Mouse (Mus musculus): ENCODE results near the gene Hmgxb4. TPM values are rescaled to one million over a fixed set of nuclear protein-coding genes. Genes with fewer than 3 reads are reported as not detected.

Gene Hmgxb4
- polyA plus RNA-seq, 1 experiment from 2014 or later: 22.2 TPM

GRCm38 (mm10) chr8:74980060-74980710 is 13.0 kb upstream of the Hmgxb4 start:
- no peak overlapping the region for H3K27ac ChIP-seq (ENCODE audit: low read length)
- no peaks in the 10 kb centered on the region for H3K4me1 ChIP-seq (ENCODE audit: control insufficient read depth, insufficient read depth, low read length)
- H3K36me3 ChIP-seq (ENCODE audit: control insufficient read depth, insufficient read depth, low read length): no peaks in the 10 kb centered on the region
- H3K9ac ChIP-seq (ENCODE audit: low read length): no peak overlapping the region
- no peaks in the 10 kb centered on the region for H3K9me3 ChIP-seq (replicated peaks; ENCODE audit: control insufficient read depth, low read length)
- no peak for ATAC-seq (ENCODE audit: insufficient read depth, low FRiP score)
- 34% methylated on average over 9 of the region's 9 CpGs for WGBS
- no peak overlapping the region for H3K4me2 ChIP-seq (ENCODE audit: low read depth, low read length)
- no peaks in the 10 kb centered on the region for H3K27me3 ChIP-seq (ENCODE audit: control insufficient read depth, insufficient read depth, low read length)
- H3K4me3 ChIP-seq (replicated peaks; ENCODE audit: low read length): no peak overlapping the region

- Histone ChIP-seq H3K27ac (ENCODE audit: low read length) (no peak overlapping the region), H3K36me3 (ENCODE audit: control insufficient read depth, insufficient read depth, low read length) (no peaks in the 10 kb centered on the region), H3K9me3 (replicated peaks; ENCODE audit: control insufficient read depth, low read length) (no peaks in the 10 kb centered on the region), H3K4me3 (replicated peaks; ENCODE audit: low read length) (no peak overlapping the region), H3K4me1 (ENCODE audit: control insufficient read depth, insufficient read depth, low read length) (no peaks in the 10 kb centered on the region), H3K4me2 (ENCODE audit: low read depth, low read length) (no peak overlapping the region), H3K9ac (ENCODE audit: low read length) (no peak overlapping the region), H3K27me3 (ENCODE audit: control insufficient read depth, insufficient read depth, low read length) (no peaks in the 10 kb centered on the region)
- 2% methylated on average over 5 of the region's 5 CpGs for WGBS
- ATAC-seq (ENCODE audit: insufficient read depth, low FRiP score): no peak
Observed at GRCm38 (mm10) chr8:74980711-74981062, 12.5 kb upstream of the Hmgxb4 start.

GRCm38 (mm10) chr8:74981809-74982208 is 11.3 kb upstream of the Hmgxb4 start:
- Histone ChIP-seq H3K4me1 (ENCODE audit: control insufficient read depth, insufficient read depth, low read length) (no peaks in the 10 kb centered on the region), H3K27me3 (ENCODE audit: control insufficient read depth, insufficient read depth, low read length) (no peaks in the 10 kb centered on the region), H3K9me3 (replicated peaks; ENCODE audit: control insufficient read depth, low read length) (no peaks in the 10 kb centered on the region), H3K9ac (ENCODE audit: low read length) (no peak overlapping the region), H3K27ac (ENCODE audit: low read length) (no peak overlapping the region), H3K4me2 (ENCODE audit: low read depth, low read length) (no peak overlapping the region), H3K4me3 (replicated peaks; ENCODE audit: low read length) (no peak overlapping the region), H3K36me3 (ENCODE audit: control insufficient read depth, insufficient read depth, low read length) (no peaks in the 10 kb centered on the region)
- 87% methylated on average over 6 of the region's 6 CpGs for WGBS
- no peak for ATAC-seq (ENCODE audit: insufficient read depth, low FRiP score)

GRCm38 (mm10) chr8:74987436-74987835 is 5.7 kb upstream of the Hmgxb4 start:
- Histone ChIP-seq H3K4me2 (ENCODE audit: low read depth, low read length) (no peak overlapping the region), H3K36me3 (ENCODE audit: control insufficient read depth, insufficient read depth, low read length) (no peaks in the 10 kb centered on the region), H3K27me3 (ENCODE audit: control insufficient read depth, insufficient read depth, low read length) (no peaks in the 10 kb centered on the region), H3K9ac (ENCODE audit: low read length) (no peak overlapping the region), H3K4me3 (replicated peaks; ENCODE audit: low read length) (no peak overlapping the region), H3K27ac (ENCODE audit: low read length) (no peak overlapping the region), H3K9me3 (replicated peaks; ENCODE audit: control insufficient read depth, low read length) (no peaks in the 10 kb centered on the region), H3K4me1 (ENCODE audit: control insufficient read depth, insufficient read depth, low read length) (no peaks in the 10 kb centered on the region)
- ATAC-seq (ENCODE audit: insufficient read depth, low FRiP score): no peak
- WGBS: 89% methylated on average over 5 of the region's 5 CpGs

GRCm38 (mm10) chr8:74990021-74990420 is 3.1 kb upstream of the Hmgxb4 start:
- 0 out of 2 replicates have a peak, but pooled peaks cover 4% of the 10 kb centered on the region for H3K4me1 ChIP-seq (ENCODE audit: control insufficient read depth, insufficient read depth, low read length)
- H3K4me3 ChIP-seq (replicated peaks; ENCODE audit: low read length): no peak overlapping the region; the same call in 1 of the 2 replicates
- H3K4me2 ChIP-seq (ENCODE audit: low read depth, low read length): peak overlapping the region; percentile 31
- H3K36me3 ChIP-seq (ENCODE audit: control insufficient read depth, insufficient read depth, low read length): no peaks in the 10 kb centered on the region
- WGBS: 17% methylated on average over 15 of the region's 15 CpGs
- no peak overlapping the region for H3K9ac ChIP-seq (ENCODE audit: low read length)
- ATAC-seq (ENCODE audit: insufficient read depth, low FRiP score): no peak
- no peaks in the 10 kb centered on the region for H3K27me3 ChIP-seq (ENCODE audit: control insufficient read depth, insufficient read depth, low read length)
- H3K27ac ChIP-seq (ENCODE audit: low read length): no peak overlapping the region
- H3K9me3 ChIP-seq (replicated peaks; ENCODE audit: control insufficient read depth, low read length): no peaks in the 10 kb centered on the region

- peak overlapping the region; percentile 89 for H3K4me3 ChIP-seq (replicated peaks; ENCODE audit: low read length)
- ATAC-seq (ENCODE audit: insufficient read depth, low FRiP score): peak; percentile 95
- peak overlapping the region; percentile 97 for H3K27ac ChIP-seq (ENCODE audit: low read length)
- H3K27me3 ChIP-seq (ENCODE audit: control insufficient read depth, insufficient read depth, low read length): no peaks in the 10 kb centered on the region
- H3K4me1 ChIP-seq (ENCODE audit: control insufficient read depth, insufficient read depth, low read length): 0 out of 2 replicates have a peak, but pooled peaks cover 4% of the 10 kb centered on the region
- H3K4me2 ChIP-seq (ENCODE audit: low read depth, low read length): peak overlapping the region; percentile 47
- H3K36me3 ChIP-seq (ENCODE audit: control insufficient read depth, insufficient read depth, low read length): 0 out of 2 replicates have a peak, but pooled peaks cover under 1% of the 10 kb centered on the region
- under 1% methylated on average over 94 of the region's 111 CpGs for WGBS
- no peaks in the 10 kb centered on the region for H3K9me3 ChIP-seq (replicated peaks; ENCODE audit: control insufficient read depth, low read length)
- peak overlapping the region; percentile 100 for H3K9ac ChIP-seq (ENCODE audit: low read length)
Observed at GRCm38 (mm10) chr8:74993475-74994451, 607 bp downstream of the Hmgxb4 start.

GRCm38 (mm10) chr8:74994540-74994939 is 1.4 kb downstream of the Hmgxb4 start:
- no peak for ATAC-seq (ENCODE audit: insufficient read depth, low FRiP score)
- Histone ChIP-seq H3K4me1 (ENCODE audit: control insufficient read depth, insufficient read depth, low read length) (0 out of 2 replicates have a peak, but pooled peaks cover 4% of the 10 kb centered on the region), H3K9ac (ENCODE audit: low read length) (peak overlapping the region; percentile 100), H3K36me3 (ENCODE audit: control insufficient read depth, insufficient read depth, low read length) (0 out of 2 replicates have a peak, but pooled peaks cover 8% of the 10 kb centered on the region), H3K4me2 (ENCODE audit: low read depth, low read length) (peak overlapping the region; percentile 47), H3K9me3 (replicated peaks; ENCODE audit: control insufficient read depth, low read length) (no peaks in the 10 kb centered on the region), H3K4me3 (replicated peaks; ENCODE audit: low read length) (peak overlapping the region; percentile 89), H3K27ac (ENCODE audit: low read length) (peak overlapping the region; percentile 97; the same call in 1 of the 2 replicates), H3K27me3 (ENCODE audit: control insufficient read depth, insufficient read depth, low read length) (no peaks in the 10 kb centered on the region)
- WGBS: 1% methylated on average over 7 of the region's 7 CpGs

GRCm38 (mm10) chr8:75000431-75000830 is 7.3 kb downstream of the Hmgxb4 start:
- H3K4me3 ChIP-seq (replicated peaks; ENCODE audit: low read length): no peak overlapping the region
- no peaks in the 10 kb centered on the region for H3K4me1 ChIP-seq (ENCODE audit: control insufficient read depth, insufficient read depth, low read length)
- no peak overlapping the region for H3K9ac ChIP-seq (ENCODE audit: low read length)
- no peak for ATAC-seq (ENCODE audit: insufficient read depth, low FRiP score)
- H3K9me3 ChIP-seq (replicated peaks; ENCODE audit: control insufficient read depth, low read length): no peaks in the 10 kb centered on the region
- H3K36me3 ChIP-seq (ENCODE audit: control insufficient read depth, insufficient read depth, low read length): peaks cover 27% of the 10 kb centered on the region
- no peak overlapping the region for H3K4me2 ChIP-seq (ENCODE audit: low read depth, low read length)
- 90% methylated on average over 3 of the region's 3 CpGs for WGBS
- no peaks in the 10 kb centered on the region for H3K27me3 ChIP-seq (ENCODE audit: control insufficient read depth, insufficient read depth, low read length)
- H3K27ac ChIP-seq (ENCODE audit: low read length): no peak overlapping the region

GRCm38 (mm10) chr8:75008826-75009225 is 15.7 kb downstream of the Hmgxb4 start:
- Histone ChIP-seq H3K4me2 (ENCODE audit: low read depth, low read length) (no peak overlapping the region), H3K4me1 (ENCODE audit: control insufficient read depth, insufficient read depth, low read length) (no peaks in the 10 kb centered on the region), H3K27ac (ENCODE audit: low read length) (no peak overlapping the region), H3K4me3 (replicated peaks; ENCODE audit: low read length) (no peak overlapping the region), H3K36me3 (ENCODE audit: control insufficient read depth, insufficient read depth, low read length) (peaks cover 20% of the 10 kb centered on the region; the same call in 1 of the 2 replicates), H3K9ac (ENCODE audit: low read length) (no peak overlapping the region), H3K9me3 (replicated peaks; ENCODE audit: control insufficient read depth, low read length) (no peaks in the 10 kb centered on the region), H3K27me3 (ENCODE audit: control insufficient read depth, insufficient read depth, low read length) (no peaks in the 10 kb centered on the region)
- 93% methylated on average over 2 of the region's 2 CpGs for WGBS
- no peak for ATAC-seq (ENCODE audit: insufficient read depth, low FRiP score)

All from stomach, embryonic 16.5 days (tissue).